Mouse (Mus musculus) cortical plate, adult 2 months (tissue): ENCODE results near the gene Akt1s1. TPM values are rescaled to one million over a fixed set of nuclear protein-coding genes. Genes with fewer than 3 reads are reported as not detected.

Experiments
- H3K27ac ChIP-seq: fragments of 200-500 bp; 2 replicates; pipeline ENCODE4 v1.5.1; 2012; ENCODE audit warnings: low read length, control low read depth, inconsistent platforms; ENCODE audit not compliant: insufficient read depth
- H3K4me1 ChIP-seq: fragments of 200-500 bp; 2 replicates; pipeline ENCODE4 v1.6.1; 2011; ENCODE audit warnings: low read length; ENCODE audit not compliant: control insufficient read depth, insufficient read depth
- H3K4me3 ChIP-seq: fragments of 200-500 bp; 2 replicates; pipeline ENCODE4 v1.5.1; 2011; ENCODE audit warnings: mild to moderate bottlenecking, low read length, control low read depth; ENCODE audit not compliant: insufficient read depth
- CTCF ChIP-seq: fragments of 200-500 bp; IDR thresholded peaks from 2 replicates; pipeline ENCODE4 v1.5.1; 2011; ENCODE audit warnings: mild to moderate bottlenecking, control low read depth, low read length; ENCODE audit not compliant: insufficient read depth; ENCODE audit errors: extremely low read depth
- POLR2A ChIP-seq: fragments of 200-500 bp; IDR thresholded peaks from 2 replicates; pipeline ENCODE4 v1.6.1; 2011; ENCODE audit warnings: mild to moderate bottlenecking, low read length, control low read depth; ENCODE audit not compliant: insufficient read depth; ENCODE audit errors: extremely low read depth
- polyA plus RNA-seq: library from polyadenylated mRNA; depleted of rRNA; stranded (reverse); fragments of >200 nt; gene quantifications from 2 replicates; pipeline ENCODE4 v1.2.3, GENCODE M21; 2012

Akt1s1 gene
- polyA plus RNA-seq, 1 experiment: 97.5 TPM

GRCm38 (mm10) chr7:44823409-44823808 lies 25.4 kb upstream of the Akt1s1 start:
- TF ChIP-seq CTCF: no peak
- no peak for TF ChIP-seq POLR2A
- Histone ChIP-seq H3K4me1 (peaks cover 5% of the 10 kb centered on the region), H3K4me3 (no peak overlapping the region), H3K27ac (no peak overlapping the region)

GRCm38 (mm10) chr7:44824872-44825271 lies 23.9 kb upstream of the Akt1s1 start:
- H3K27ac ChIP-seq: no peak overlapping the region
- H3K4me3 ChIP-seq: no peak overlapping the region
- TF ChIP-seq POLR2A (no peak), CTCF (peak; percentile 94)
- peaks cover under 1% of the 10 kb centered on the region; the same call in 1 of the 2 replicates for H3K4me1 ChIP-seq

GRCm38 (mm10) chr7:44826771-44827170 lies 22.0 kb upstream of the Akt1s1 start:
- TF ChIP-seq CTCF: no peak
- TF ChIP-seq POLR2A: no peak
- Histone ChIP-seq H3K4me1 (no peaks in the 10 kb centered on the region; the same call in 1 of the 2 replicates), H3K27ac (no peak overlapping the region), H3K4me3 (no peak overlapping the region)

- TF ChIP-seq CTCF (no peak), POLR2A (no peak)
- Histone ChIP-seq H3K4me1 (no peaks in the 10 kb centered on the region; the same call in 1 of the 2 replicates), H3K27ac (no peak overlapping the region), H3K4me3 (no peak overlapping the region)
Measured at GRCm38 (mm10) chr7:44828706-44829105, 20.1 kb upstream of the Akt1s1 start.

GRCm38 (mm10) chr7:44832763-44833162 lies 16.0 kb upstream of the Akt1s1 start:
- no peak for TF ChIP-seq POLR2A
- TF ChIP-seq CTCF: no peak
- no peaks in the 10 kb centered on the region for H3K4me1 ChIP-seq
- H3K27ac ChIP-seq: no peak overlapping the region
- H3K4me3 ChIP-seq: no peak overlapping the region

- Histone ChIP-seq H3K4me3 (no peak overlapping the region), H3K4me1 (no peaks in the 10 kb centered on the region), H3K27ac (no peak overlapping the region)
- TF ChIP-seq POLR2A (no peak), CTCF (no peak)
Measured at GRCm38 (mm10) chr7:44835373-44836015, 13.3 kb upstream of the Akt1s1 start.

GRCm38 (mm10) chr7:44836016-44836404 lies 12.8 kb upstream of the Akt1s1 start:
- no peak overlapping the region for H3K27ac ChIP-seq
- H3K4me3 ChIP-seq: no peak overlapping the region
- H3K4me1 ChIP-seq: no peaks in the 10 kb centered on the region
- TF ChIP-seq CTCF (no peak), POLR2A (no peak)

- TF ChIP-seq CTCF (no peak), POLR2A (no peak)
- H3K27ac ChIP-seq: no peak overlapping the region
- no peak overlapping the region for H3K4me3 ChIP-seq
- H3K4me1 ChIP-seq: no peaks in the 10 kb centered on the region
Measured at GRCm38 (mm10) chr7:44836423-44837053, 12.3 kb upstream of the Akt1s1 start.

- no peak for TF ChIP-seq CTCF
- no peak for TF ChIP-seq POLR2A
- no peak overlapping the region for H3K4me3 ChIP-seq
- no peaks in the 10 kb centered on the region for H3K4me1 ChIP-seq
- no peak overlapping the region for H3K27ac ChIP-seq
Measured at GRCm38 (mm10) chr7:44838073-44838472, 10.7 kb upstream of the Akt1s1 start.

GRCm38 (mm10) chr7:44839171-44839490 lies 9.7 kb upstream of the Akt1s1 start:
- H3K4me3 ChIP-seq: no peak overlapping the region
- TF ChIP-seq POLR2A: no peak
- TF ChIP-seq CTCF: no peak
- H3K27ac ChIP-seq: no peak overlapping the region
- no peaks in the 10 kb centered on the region for H3K4me1 ChIP-seq

- no peak overlapping the region for H3K27ac ChIP-seq
- no peaks in the 10 kb centered on the region for H3K4me1 ChIP-seq
- TF ChIP-seq POLR2A (peak; percentile 40; the same call in 1 of the 2 replicates), CTCF (no peak)
Measured at GRCm38 (mm10) chr7:44839491-44840191, 9.2 kb upstream of the Akt1s1 start.

More at GRCm38 (mm10) chr7:44839491-44840191, 9.2 kb upstream of the Akt1s1 start:
- no peak overlapping the region for H3K4me3 ChIP-seq
